Mouse (Mus musculus) brown adipose tissue, adult 24 weeks (tissue): ENCODE data around the gene Tex11. TPM values are rescaled to one million over a fixed set of nuclear protein-coding genes. Genes with fewer than 3 reads are reported as not detected.

Experiments used
- H3K27ac ChIP-seq: fragments of 200-500 bp; replicated peaks from 2 replicates; pipeline ENCODE4 v1.5.1; 2012; ENCODE audit warnings: low read depth, mild to moderate bottlenecking, low read length
- H3K4me1 ChIP-seq: fragments of 200-500 bp; 2 replicates; pipeline ENCODE4 v1.6.1; 2012; ENCODE audit warnings: low read length, mixed read lengths; ENCODE audit not compliant: control insufficient read depth, insufficient read depth, insufficient read length
- H3K4me3 ChIP-seq: fragments of 200-500 bp; 2 replicates; pipeline ENCODE4 v1.5.1; 2012; ENCODE audit warnings: low read depth, mild to moderate bottlenecking, low read length, moderate library complexity; ENCODE audit not compliant: insufficient read depth
- polyA plus RNA-seq: library from polyadenylated mRNA; stranded (reverse); fragments of >200 nt; gene quantifications from 2 replicates; pipeline ENCODE4 v1.2.4, GENCODE M21; 2012; ENCODE audit not compliant: missing spikeins, insufficient read depth, insufficient read length

The Tex11 gene
- polyA plus RNA-seq, 1 experiment, result not detected

DNA sequence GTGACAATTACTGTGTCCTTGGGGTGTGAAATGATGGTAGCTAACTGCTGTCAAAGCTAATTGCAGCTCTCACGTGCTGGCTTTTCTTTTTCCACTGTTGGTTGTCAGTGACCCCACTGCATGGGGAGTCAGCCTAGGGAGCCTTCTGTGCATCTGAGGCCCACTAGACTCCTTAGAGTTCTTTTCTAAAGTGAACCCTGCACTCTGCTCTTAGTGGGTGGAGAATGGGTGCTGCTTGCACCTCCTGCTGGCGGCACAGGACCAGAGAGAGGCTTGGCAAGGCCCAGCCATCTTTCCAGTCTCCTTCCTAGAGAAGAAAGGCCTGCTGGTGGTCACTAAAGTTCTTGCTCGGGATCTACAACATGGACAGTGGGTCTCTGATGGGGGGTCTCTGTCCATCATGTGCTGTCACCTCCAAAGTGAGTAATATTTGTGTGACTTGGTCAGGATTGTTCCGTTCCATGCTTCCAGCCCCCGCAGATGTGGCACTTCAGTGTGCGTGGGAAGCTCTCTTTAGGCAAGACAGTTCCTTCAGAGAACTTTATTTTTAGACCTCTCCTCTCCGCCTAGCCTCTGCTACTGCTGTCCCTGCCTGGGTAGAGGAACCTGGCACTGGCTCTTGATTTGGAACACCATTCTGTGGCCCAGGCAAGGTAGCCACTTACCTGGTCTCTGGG, 261.5 kb downstream of the Tex11 start:
- no peaks in the 10 kb centered on the region for H3K4me1 ChIP-seq
- no peak overlapping the region for H3K27ac ChIP-seq
- H3K4me3 ChIP-seq, result no peak overlapping the region

DNA sequence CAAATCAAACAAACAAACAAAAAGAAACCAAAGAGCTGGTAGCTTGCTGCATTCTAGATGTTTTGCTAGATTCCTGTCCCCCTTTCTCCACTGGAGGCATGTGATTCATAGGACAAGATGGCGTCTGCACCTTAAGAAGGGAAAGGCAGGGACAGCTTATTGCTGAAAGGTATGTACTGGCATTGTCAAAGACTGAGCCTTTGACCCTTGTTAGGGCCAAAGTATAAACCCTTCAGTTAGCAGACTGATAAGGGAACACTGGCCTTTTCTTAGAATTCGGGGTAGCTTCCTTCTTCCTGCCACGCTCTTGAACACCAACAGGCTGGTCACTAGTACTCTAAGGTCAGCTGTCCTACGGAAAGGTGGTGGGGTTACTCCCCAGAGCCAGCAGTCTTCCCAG, 262.1 kb downstream of the Tex11 start:
- Histone ChIP-seq H3K4me3 (no peak overlapping the region), H3K4me1 (no peaks in the 10 kb centered on the region)

DNA sequence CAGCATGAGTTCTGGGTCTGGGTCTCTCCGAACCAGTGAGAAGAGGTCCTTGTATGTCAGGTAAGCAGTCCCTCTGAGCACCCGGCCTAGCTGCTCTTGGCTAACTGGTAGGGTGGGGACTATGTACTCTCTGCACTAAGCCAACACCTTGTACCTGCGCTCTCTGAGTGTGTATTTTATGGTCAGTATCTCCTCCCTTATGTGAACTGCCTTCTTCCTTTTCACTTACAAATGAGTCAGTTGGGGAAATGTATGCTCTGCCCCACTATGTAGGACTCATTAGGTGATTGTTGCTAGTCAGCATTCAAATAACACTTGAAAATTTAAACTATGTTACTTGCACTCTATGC, 262.8 kb downstream of the Tex11 start:
- Histone ChIP-seq H3K27ac (no peak overlapping the region), H3K4me3 (no peak overlapping the region), H3K4me1 (no peaks in the 10 kb centered on the region)

More for the DNA sequence above, 262.1 kb downstream of the Tex11 start:
- no peak overlapping the region for H3K27ac ChIP-seq

DNA sequence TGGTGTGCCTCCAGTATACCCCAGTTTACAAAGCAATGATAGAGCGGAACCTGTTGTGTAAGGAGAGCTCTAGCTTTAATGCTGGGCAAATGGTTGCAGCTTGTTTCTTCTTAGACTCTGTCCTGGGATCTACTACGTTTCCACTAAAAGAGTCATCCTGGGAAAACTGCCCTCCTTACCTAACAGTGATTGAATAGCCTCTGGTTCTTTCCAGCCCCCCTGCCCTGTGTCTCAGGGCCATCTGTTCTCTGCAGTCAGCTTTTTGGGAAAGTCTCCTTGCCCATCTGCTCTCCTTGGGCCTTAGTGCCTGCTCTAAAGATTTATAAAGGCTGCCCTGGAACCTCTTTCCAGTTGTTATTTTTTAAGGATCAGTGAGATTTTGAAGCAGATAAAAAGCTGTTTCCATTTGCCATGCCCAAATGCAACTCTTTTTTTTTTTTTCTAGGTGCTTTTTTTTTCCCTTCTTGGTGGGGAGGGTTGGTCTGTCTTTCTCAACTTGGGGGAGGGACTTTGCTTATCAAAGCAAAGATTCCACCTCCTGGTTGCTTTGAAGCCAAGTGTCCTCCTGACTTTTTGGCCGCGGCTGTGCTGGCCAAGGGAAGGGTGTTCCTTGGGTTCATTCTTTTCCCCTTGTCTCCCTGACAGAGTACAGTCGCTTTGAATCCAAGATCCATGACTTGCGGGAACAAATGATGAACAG, 263.3 kb downstream of the Tex11 start:
- Histone ChIP-seq H3K4me3 (no peak overlapping the region), H3K4me1 (no peaks in the 10 kb centered on the region), H3K27ac (no peak overlapping the region)

DNA sequence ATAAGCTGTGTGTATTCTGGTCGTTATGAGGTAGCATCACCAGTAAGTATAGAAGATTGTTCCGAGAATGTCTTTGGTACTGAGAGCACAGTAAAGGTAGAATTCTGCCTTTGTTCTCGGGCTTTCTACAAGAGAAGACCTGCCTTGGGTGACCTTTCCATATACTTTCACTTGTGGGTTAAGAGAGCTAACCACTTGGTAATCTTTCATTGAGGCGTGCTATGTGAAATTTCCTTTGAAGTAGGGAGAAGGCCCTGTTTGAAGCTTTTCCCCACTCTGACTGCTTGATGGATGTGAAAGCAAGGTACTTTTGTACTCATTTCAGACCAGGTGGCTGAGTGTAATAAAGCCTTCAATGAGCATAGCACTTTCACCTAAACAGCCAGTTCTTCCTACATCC, 270.1 kb downstream of the Tex11 start:
- Histone ChIP-seq H3K4me3 (no peak overlapping the region), H3K27ac (no peak overlapping the region)

More for the DNA sequence above, 270.1 kb downstream of the Tex11 start:
- no peaks in the 10 kb centered on the region for H3K4me1 ChIP-seq

Other genes with a start within 250 kb of the Tex11 start
- not detected in 2 replicates for gene Slc7a3, start 26.4 kb upstream of the Tex11 start, polyA plus RNA-seq
- 22.9 and 36.5 TPM in 2 replicates for gene Snx12, start 162.9 kb upstream of the Tex11 start, polyA plus RNA-seq
- gene Foxo4, start 194.9 kb upstream of the Tex11 start, polyA plus RNA-seq, result 33.3 and 38.7 TPM in 2 replicates
- not detected in 2 replicates for gene Gm614, start 204.3 kb upstream of the Tex11 start, polyA plus RNA-seq
- 2.9 and 5.0 TPM in 2 replicates for gene Il2rg, start 208.6 kb upstream of the Tex11 start, polyA plus RNA-seq
- gene Gm20489, start 209.4 kb upstream of the Tex11 start, polyA plus RNA-seq, result not detected in 2 replicates
- gene Med12, start 214.4 kb upstream of the Tex11 start, polyA plus RNA-seq, result 21.8 and 30.0 TPM in 2 replicates
- not detected in 2 replicates for gene Nlgn3, start 239.5 kb upstream of the Tex11 start, polyA plus RNA-seq